9 mouse cellular contexts compared by ENCODE assay signal in genomic region chr4:131825830-131826229, GRCm38 (mm10). TPM values are rescaled to one million over a fixed set of nuclear protein-coding genes. Genes with fewer than 3 reads are reported as not detected.
DNase-seq lines count a peak whose midpoint lies in the region; ATAC-seq and TF ChIP-seq lines count a peak whose summit lies in the region.
"Had no signal": no experiment of that assay in that cellular context is flagged by ENCODE, and none has a peak within 500 bp of the region (broad histone marks: within the 10 kb centered on the region; RNA-seq: fewer than 3 reads in every experiment).

No protein-coding gene starts in this region.

- no peak overlapping the region for H3K4me3 ChIP-seq in heart, adult 2 months
- no peak overlapping the region for H3K4me3 ChIP-seq in ES-Bruce4 (ENCODE audit: low read depth, low read length)
- no peak overlapping the region for H3K4me3 ChIP-seq in embryonic facial prominence, embryonic 14.5 days (ENCODE audit: low read depth, low read length)
- no peak overlapping the region for H3K4me3 ChIP-seq in midbrain, embryonic 13.5 days (replicated peaks)
- H3K4me3 ChIP-seq: limb, embryonic 12.5 days had no signal

- WGBS in heart, adult 2 months = 42% methylated on average over 8 of the region's 8 CpGs
- 43% methylated on average over 7 of the region's 8 CpGs for WGBS in embryonic facial prominence, embryonic 14.5 days
- 45% methylated on average over 8 of the region's 8 CpGs for WGBS in midbrain, embryonic 13.5 days

- no peaks in the 10 kb centered on the region for H3K27me3 ChIP-seq in heart, adult 2 months (ENCODE audit: control insufficient read depth, insufficient read depth, low read length)
- no peaks in the 10 kb centered on the region for H3K27me3 ChIP-seq in ES-Bruce4 (ENCODE audit: control insufficient read depth, insufficient read depth, low read length, poor library complexity, severe bottlenecking)
- no peaks in the 10 kb centered on the region for H3K27me3 ChIP-seq in embryonic facial prominence, embryonic 14.5 days (replicated peaks; ENCODE audit: control insufficient read depth, insufficient read depth, low read length)
- H3K27me3 ChIP-seq in midbrain, embryonic 13.5 days = 0 out of 2 replicates have a peak, but pooled peaks cover 14% of the 10 kb centered on the region
- H3K27me3 ChIP-seq: limb, embryonic 12.5 days had no signal

- ATAC-seq in embryonic facial prominence, embryonic 14.5 days (ENCODE audit: low read depth) = no peak
- no peak for ATAC-seq in midbrain, embryonic 13.5 days

- intact Hi-C loops in heart, adult 2 months (cut with DNase I) = no loop called here

- no peak for TF ChIP-seq POLR2A in heart, adult 2 months (IDR thresholded peaks at IDR 0.05; ENCODE audit: insufficient read depth, low read depth, low read length)
- no peak for TF ChIP-seq POLR2A in ES-Bruce4 (IDR thresholded peaks at IDR 0.05; ENCODE audit: insufficient read depth, low read length)

- no peak overlapping the region for H3K4me2 ChIP-seq in embryonic facial prominence, embryonic 14.5 days (ENCODE audit: low read depth, low read length)
- no peak overlapping the region for H3K4me2 ChIP-seq in midbrain, embryonic 13.5 days (replicated peaks)

- H3K36me3 ChIP-seq in heart, adult 2 months (ENCODE audit: control insufficient read depth, insufficient read depth, low read length) = no peaks in the 10 kb centered on the region
- no peaks in the 10 kb centered on the region for H3K36me3 ChIP-seq in ES-Bruce4 (ENCODE audit: control insufficient read depth, insufficient read depth, low read length, poor library complexity, severe bottlenecking)
- H3K36me3 ChIP-seq in embryonic facial prominence, embryonic 14.5 days (ENCODE audit: control insufficient read depth, insufficient read depth, low read length) = no peaks in the 10 kb centered on the region
- H3K36me3 ChIP-seq in midbrain, embryonic 13.5 days = no peaks in the 10 kb centered on the region
- H3K36me3 ChIP-seq: limb, embryonic 12.5 days had no signal

- H3K79me2 ChIP-seq in heart, adult 2 months (replicated peaks; ENCODE audit: control insufficient read depth, insufficient read depth, low read length) = no peaks in the 10 kb centered on the region

- H3K9ac ChIP-seq in heart, adult 2 months (ENCODE audit: low read depth, low read length) = no peak overlapping the region
- H3K9ac ChIP-seq in ES-Bruce4 (ENCODE audit: low read depth, poor library complexity, severe bottlenecking) = no peak overlapping the region
- H3K9ac ChIP-seq in embryonic facial prominence, embryonic 14.5 days (ENCODE audit: low read depth, low read length) = no peak overlapping the region
- no peak overlapping the region for H3K9ac ChIP-seq in midbrain, embryonic 13.5 days (replicated peaks)
- H3K9ac ChIP-seq: limb, embryonic 12.5 days had no signal

- TF ChIP-seq EP300 in heart, adult 2 months (IDR thresholded peaks at IDR 0.05; ENCODE audit: insufficient read depth, low read depth, low read length) = no peak
- TF ChIP-seq EP300 in ES-Bruce4 (IDR thresholded peaks at IDR 0.05; ENCODE audit: insufficient read depth, low read depth, low read length) = no peak

- peak; percentile 52 to 64 for DNase-seq in heart, adult 2 months
- DNase-seq in heart, postnatal 4 days = no peak
- DNase-seq in embryonic facial prominence, embryonic 14.5 days (ENCODE audit: low spot score) = no peak
- DNase-seq in lung, postnatal 10 days = peak; percentile 53
- DNase-seq in thymus, postnatal 0 days (ENCODE audit: low spot score) = peak; percentile 51
- no peak for DNase-seq in cerebellum, postnatal 14 days

- no peak overlapping the region for H3K27ac ChIP-seq in heart, adult 2 months
- no peak overlapping the region for H3K27ac ChIP-seq in ES-Bruce4 (ENCODE audit: insufficient read depth, low read length)
- peak overlapping the region; percentile 81 for H3K27ac ChIP-seq in embryonic facial prominence, embryonic 14.5 days (replicated peaks; ENCODE audit: low read depth, low read length)
- H3K27ac ChIP-seq in midbrain, embryonic 13.5 days = no peak overlapping the region

- H3K9me3 ChIP-seq in ES-Bruce4 (replicated peaks; ENCODE audit: control insufficient read depth, insufficient read depth, low read length, poor library complexity, severe bottlenecking) = no peaks in the 10 kb centered on the region
- no peaks in the 10 kb centered on the region for H3K9me3 ChIP-seq in embryonic facial prominence, embryonic 14.5 days (ENCODE audit: control insufficient read depth, low read length)
- no peaks in the 10 kb centered on the region for H3K9me3 ChIP-seq in midbrain, embryonic 13.5 days
- H3K9me3 ChIP-seq: limb, embryonic 12.5 days had no signal

- no peaks in the 10 kb centered on the region for H3K4me1 ChIP-seq in heart, adult 2 months (ENCODE audit: control insufficient read depth, insufficient read depth, low read length)
- no peaks in the 10 kb centered on the region for H3K4me1 ChIP-seq in ES-Bruce4 (ENCODE audit: control insufficient read depth, insufficient read depth, low read length)
- H3K4me1 ChIP-seq in embryonic facial prominence, embryonic 14.5 days (ENCODE audit: control insufficient read depth, insufficient read depth, low read length) = peaks cover 36% of the 10 kb centered on the region
- peaks cover 33% of the 10 kb centered on the region for H3K4me1 ChIP-seq in midbrain, embryonic 13.5 days (replicated peaks)

- peak; percentile 76 for TF ChIP-seq CTCF in heart, adult 2 months (IDR thresholded peaks at IDR 0.05)
- TF ChIP-seq CTCF in ES-Bruce4 (IDR thresholded peaks at IDR 0.05; ENCODE audit: low read depth, low read length) = peak; percentile 83

RNA-seq across cellular contexts. Expression of gene Ptpru, which starts 12.3 kb away (rescaled TPM):
- total RNA-seq in heart, adult 2 months (2021) = 1 to 10 TPM; 4.3 to 5.7 TPM
- polyA plus RNA-seq in heart, adult 2 months (2012; rRNA removed) = 4.2 and 5.5 TPM in 2 replicates
- total RNA-seq in heart, postnatal 4 days (2021) = 1 to 10 TPM; 2.1 to 3.6 TPM
- 12.1 and 12.8 TPM in 2 replicates for polyA plus RNA-seq in ES-Bruce4 (2011; ENCODE audit: insufficient read depth, insufficient read length, low read depth, missing spikeins)
- polyA plus RNA-seq in embryonic facial prominence, embryonic 14.5 days (2014; fragmentation: Nextera tagmentation; extraction: Ambion mirVana) = 21.6 and 22.5 TPM in 2 replicates
- 0.27 and 0.74 TPM in 2 replicates for polyA plus RNA-seq in thymus, postnatal 0 days (2015; fragmentation: Nextera tagmentation; extraction: Ambion mirVana)
- polyA plus RNA-seq in midbrain, embryonic 13.5 days (2015; fragmentation: Nextera tagmentation; extraction: Ambion mirVana) = 17.2 and 18.9 TPM in 2 replicates

RNA-seq across cellular contexts. Expression of gene Mecr, which starts 17.4 kb away (rescaled TPM):
- 10 to 100 TPM; 27.7 to 28.3 TPM for total RNA-seq in heart, adult 2 months (2021)
- polyA plus RNA-seq in heart, adult 2 months (2012; rRNA removed) = 28.1 and 32.9 TPM in 2 replicates
- 10 to 100 TPM; 22.4 to 25.2 TPM for total RNA-seq in heart, postnatal 4 days (2021)
- polyA plus RNA-seq in ES-Bruce4 (2011; ENCODE audit: insufficient read depth, insufficient read length, low read depth, missing spikeins) = 15.6 and 17.9 TPM in 2 replicates
- polyA plus RNA-seq in embryonic facial prominence, embryonic 14.5 days (2014; fragmentation: Nextera tagmentation; extraction: Ambion mirVana) = 34.3 and 35.4 TPM in 2 replicates
- 36.9 and 40.5 TPM in 2 replicates for polyA plus RNA-seq in thymus, postnatal 0 days (2015; fragmentation: Nextera tagmentation; extraction: Ambion mirVana)
- polyA plus RNA-seq in midbrain, embryonic 13.5 days (2015; fragmentation: Nextera tagmentation; extraction: Ambion mirVana) = 38.0 and 38.3 TPM in 2 replicates

RNA-seq across cellular contexts. Expression of gene Srsf4, which starts 47.6 kb away (rescaled TPM):
- 10 to 100 TPM; 31.9 to 34.9 TPM for total RNA-seq in heart, adult 2 months (2021)
- 20.4 and 22.4 TPM in 2 replicates for polyA plus RNA-seq in heart, adult 2 months (2012; rRNA removed)
- total RNA-seq in heart, postnatal 4 days (2021) = 10 to 100 TPM; 73.2 to 76.8 TPM
- polyA plus RNA-seq in ES-Bruce4 (2011; ENCODE audit: insufficient read depth, insufficient read length, low read depth, missing spikeins) = 71.4 and 74.5 TPM in 2 replicates
- 87.3 and 96.8 TPM in 2 replicates for polyA plus RNA-seq in embryonic facial prominence, embryonic 14.5 days (2014; fragmentation: Nextera tagmentation; extraction: Ambion mirVana)
- 119 and 123 TPM in 2 replicates for polyA plus RNA-seq in thymus, postnatal 0 days (2015; fragmentation: Nextera tagmentation; extraction: Ambion mirVana)
- 134 and 140 TPM in 2 replicates for polyA plus RNA-seq in midbrain, embryonic 13.5 days (2015; fragmentation: Nextera tagmentation; extraction: Ambion mirVana)

Comparison
In these comparisons a context has a peak if more than half of its experiments do, and no peak if none do; other contexts are left out.
1. DNase-seq: peak in heart, adult 2 months (2 of 2), lung, postnatal 10 days (single experiment) and thymus, postnatal 0 days (single experiment); none in heart, postnatal 4 days (single experiment), embryonic facial prominence, embryonic 14.5 days (single experiment) and cerebellum, postnatal 14 days (0 of 2).